Mouse (Mus musculus): ENCODE data around the gene Pnkd.

DNA sequence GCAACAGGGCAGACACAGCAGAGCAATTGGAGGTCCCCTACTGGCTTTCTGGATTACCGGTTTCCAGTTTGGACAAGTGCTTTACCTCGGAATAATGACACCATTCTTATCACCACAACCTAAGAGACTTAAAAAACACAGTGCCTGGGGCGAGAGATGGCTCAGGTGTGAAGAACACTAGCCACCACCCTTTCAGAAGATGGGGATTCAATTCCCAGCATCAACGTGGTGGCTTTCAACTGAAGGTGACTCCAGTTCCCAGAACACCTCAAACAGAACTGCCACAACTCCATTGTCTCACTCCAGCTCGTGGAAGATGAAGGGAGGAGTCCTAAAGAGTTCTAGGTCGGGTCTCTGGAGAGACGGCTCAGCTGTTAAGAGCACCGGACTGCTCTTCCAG is 100.8 kb downstream of the Pnkd start:
- TF ChIP-seq CTCF (IDR thresholded peaks at IDR 0.05; ENCODE audit: control insufficient read depth, insufficient read depth, insufficient read length) (no peak), MAX (IDR thresholded peaks at IDR 0.05) (no peak), MYOG (IDR thresholded peaks at IDR 0.05; ENCODE audit: control insufficient read depth, extremely low read depth, insufficient read length) (no peak), CEBPB (IDR thresholded peaks at IDR 0.05; ENCODE audit: low read depth) (no peak), MYOD1 (IDR thresholded peaks at IDR 0.05; ENCODE audit: control insufficient read depth, insufficient read length, low read depth) (no peak)

Measured in C2C12 (cell line).